Mouse (Mus musculus) myocyte (in vitro differentiated cells): ENCODE measurements around the gene Myom3. TPM values are rescaled to one million over a fixed set of nuclear protein-coding genes. Genes with fewer than 3 reads are reported as not detected.

Experiments used
- H3K27me3 ChIP-seq: one replicate; pipeline ENCODE4 v1.6.1; 2011; ENCODE audit not compliant: control insufficient read depth, insufficient read depth, insufficient read length
- H3K36me3 ChIP-seq: one replicate; pipeline ENCODE4 v1.6.1; 2011; ENCODE audit not compliant: control insufficient read depth, insufficient read depth
- H3K4me2 ChIP-seq: one replicate; pipeline ENCODE4 v1.6.1; 2011; ENCODE audit warnings: low read depth, control low read depth
- H3K4me3 ChIP-seq: one replicate; pipeline ENCODE4 v1.5.1; 2011; ENCODE audit warnings: mild to moderate bottlenecking, control low read depth, moderate library complexity
- H3K79me2 ChIP-seq: one replicate; pipeline ENCODE4 v1.6.1; 2011; ENCODE audit not compliant: control insufficient read depth, insufficient read depth
- H3ac ChIP-seq: one replicate; pipeline ENCODE4 v1.6.1; 2011; ENCODE audit not compliant: control insufficient read depth, insufficient read length
- CEBPB ChIP-seq: IDR thresholded peaks from 2 replicates; pipeline ENCODE4 v1.6.1; 2011; ENCODE audit warnings: mild to moderate bottlenecking, moderate library complexity; ENCODE audit not compliant: poor library complexity, insufficient read depth, severe bottlenecking
- E2F4 ChIP-seq: IDR thresholded peaks from one replicate; pipeline ENCODE4 v1.6.1; 2011; ENCODE audit warnings: mild to moderate bottlenecking, control low read depth, moderate library complexity; ENCODE audit not compliant: insufficient read depth
- MAX ChIP-seq: IDR thresholded peaks from one replicate; pipeline ENCODE4 v1.6.1; 2011; ENCODE audit warnings: low read depth, mild to moderate bottlenecking, control low read depth
- MYOD1 ChIP-seq, 3 experiments: IDR thresholded peaks; one replicate each; pipeline ENCODE4 v1.6.1; 2011; ENCODE audit warnings: control low read depth in 2 of 3, low read depth in 2 of 3, mild to moderate bottlenecking in 2 of 3, moderate library complexity in 1 of 3; ENCODE audit not compliant: insufficient read length in 2 of 3, control insufficient read depth in 1 of 3
- MYOG ChIP-seq, 3 experiments: IDR thresholded peaks; one replicate each; pipeline ENCODE4 v1.6.1; 2011; ENCODE audit warnings: control low read depth in 2 of 3, low read depth in 2 of 3, mild to moderate bottlenecking in 2 of 3; ENCODE audit not compliant: insufficient read length in 2 of 3, control insufficient read depth in 1 of 3, insufficient read depth in 1 of 3
- POLR2A ChIP-seq: IDR thresholded peaks from one replicate; pipeline ENCODE4 v1.6.1; 2011; ENCODE audit warnings: low read depth, mild to moderate bottlenecking, control low read depth, moderate library complexity; ENCODE audit not compliant: insufficient read length
- POLR2AphosphoS2 ChIP-seq: IDR thresholded peaks from one replicate; pipeline ENCODE4 v1.6.1; 2011; ENCODE audit warnings: low read depth, control low read depth; ENCODE audit not compliant: insufficient read length
- REST ChIP-seq: IDR thresholded peaks from one replicate; pipeline ENCODE4 v1.6.1; 2011; ENCODE audit warnings: mild to moderate bottlenecking, control low read depth, moderate library complexity; ENCODE audit not compliant: insufficient read depth, insufficient read length
- SRF ChIP-seq: IDR thresholded peaks from one replicate; pipeline ENCODE4 v1.6.1; 2011; ENCODE audit warnings: low read depth; ENCODE audit not compliant: control insufficient read depth, insufficient read length
- TCF12 ChIP-seq: IDR thresholded peaks from one replicate; pipeline ENCODE4 v1.6.1; 2011; ENCODE audit warnings: mild to moderate bottlenecking, control low read depth; ENCODE audit not compliant: poor library complexity, insufficient read depth, severe bottlenecking
- TCF3 ChIP-seq: IDR thresholded peaks from one replicate; pipeline ENCODE4 v1.6.1; 2011; ENCODE audit warnings: low read depth, control low read depth; ENCODE audit not compliant: insufficient read length
- USF1 ChIP-seq: IDR thresholded peaks from one replicate; pipeline ENCODE4 v1.6.1; 2011; ENCODE audit warnings: low read depth, mild to moderate bottlenecking, control low read depth, moderate library complexity
- polyA plus RNA-seq: library from polyadenylated mRNA; unstranded; fragments of >200 nt; fragmentation: generic; extraction: Trizol; gene quantifications from one replicate; pipeline ENCODE4 v1.2.1, GENCODE M21; 2012; ENCODE audit warnings: missing spikeins

The Myom3 gene
- polyA plus RNA-seq, 1 experiment = 97.1 TPM

DNA sequence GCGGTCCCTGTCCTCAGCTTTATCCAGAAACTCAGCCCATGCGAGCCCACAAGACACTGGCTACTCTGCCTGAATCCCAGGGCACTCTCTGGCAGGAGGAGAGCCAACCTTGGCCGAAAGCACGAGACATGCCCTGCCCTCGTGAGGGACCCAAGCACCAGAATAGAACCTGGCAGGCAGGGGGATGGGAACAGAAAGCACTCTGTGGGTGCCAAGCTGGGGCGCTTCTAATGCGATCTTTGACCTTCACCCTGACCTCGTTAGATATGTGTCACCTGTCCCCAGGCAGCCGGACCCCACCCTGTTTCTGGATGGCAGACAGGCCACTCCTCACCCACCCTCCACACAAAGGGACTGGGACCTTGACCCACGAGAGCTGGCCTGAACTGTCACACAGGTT lies 13.9 kb upstream of the Myom3 start:
- Histone ChIP-seq H3K4me2 (no peak overlapping the region), H3K36me3 (no peaks in the 10 kb centered on the region), H3K79me2 (no peaks in the 10 kb centered on the region), H3K27me3 (no peaks in the 10 kb centered on the region), H3K4me3 (no peak overlapping the region), H3ac (no peak overlapping the region)
- TF ChIP-seq TCF12 = no peak
- TF ChIP-seq MYOD1 (IDR thresholded peaks at IDR 0.05; ENCODE audit: control insufficient read depth in 1 of 3, insufficient read length in 2 of 3, low read depth in 2 of 3) = no peak
- TF ChIP-seq TCF3 = no peak
- TF ChIP-seq POLR2AphosphoS2 = no peak

DNA sequence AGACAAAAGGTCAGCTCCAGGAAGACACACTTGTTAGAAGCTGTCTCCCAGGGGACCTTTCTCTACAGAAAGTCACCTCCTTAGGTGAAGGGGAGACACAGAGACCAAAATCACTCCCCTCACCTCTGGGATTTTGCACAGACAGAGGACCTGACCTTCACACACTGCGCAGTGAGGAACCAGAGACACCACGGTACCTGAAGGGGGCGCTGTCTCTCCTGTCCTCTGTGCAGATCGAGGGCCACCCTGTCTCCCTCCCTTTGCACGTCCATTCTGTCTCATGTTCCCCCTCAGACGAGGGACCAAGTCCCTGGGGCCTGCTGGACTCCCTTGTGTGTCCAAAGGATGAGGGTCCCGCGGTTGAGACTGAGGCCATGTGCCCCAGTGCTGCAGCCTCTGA lies 8.6 kb upstream of the Myom3 start:
- Histone ChIP-seq H3K79me2 (no peaks in the 10 kb centered on the region), H3K4me2 (no peak overlapping the region), H3K27me3 (no peaks in the 10 kb centered on the region), H3K36me3 (no peaks in the 10 kb centered on the region), H3K4me3 (no peak overlapping the region), H3ac (no peak overlapping the region)
- no peak for TF ChIP-seq USF1
- TF ChIP-seq REST = no peak
- TF ChIP-seq CEBPB = no peak

DNA sequence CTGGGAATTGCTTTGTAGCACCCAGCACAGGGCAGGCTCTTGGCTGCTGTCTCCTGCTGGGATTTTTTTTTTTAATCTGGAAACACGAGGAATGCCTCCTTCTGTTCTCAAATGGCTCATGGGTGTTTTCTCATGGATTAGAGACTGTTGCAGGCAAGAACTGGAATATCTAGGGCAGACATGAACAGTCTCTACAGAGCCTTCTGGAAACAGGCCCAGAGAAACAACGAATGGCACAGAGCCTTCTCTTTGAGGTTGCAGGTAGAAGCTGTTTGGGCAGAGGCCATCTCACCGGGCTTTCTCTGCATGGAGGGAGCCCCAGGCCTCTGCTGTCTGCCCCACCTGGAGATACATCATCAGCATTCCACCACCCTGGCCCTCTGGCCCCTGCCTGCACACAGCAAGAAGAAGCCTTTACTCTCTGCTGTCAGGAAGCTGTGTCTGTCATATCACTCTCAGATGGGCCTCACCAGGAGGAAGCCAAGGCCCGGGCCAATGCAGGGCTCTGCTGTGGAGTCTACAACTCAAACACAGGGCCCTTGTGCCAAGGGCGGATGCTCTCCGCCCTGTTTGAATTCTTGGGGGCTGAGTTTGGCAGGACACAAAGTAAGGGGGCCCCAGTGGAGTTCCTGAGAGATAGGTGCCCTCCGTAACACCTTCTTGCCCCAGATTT lies 7.3 kb upstream of the Myom3 start:
- TF ChIP-seq SRF (no peak), TCF3 (no peak), MYOG (IDR thresholded peaks at IDR 0.05; ENCODE audit: control insufficient read depth in 1 of 3, insufficient read depth in 1 of 3, insufficient read length in 2 of 3, low read depth in 2 of 3) (no peak), REST (no peak), POLR2AphosphoS2 (no peak), E2F4 (no peak), TCF12 (no peak), CEBPB (no peak), MYOD1 (IDR thresholded peaks at IDR 0.05; ENCODE audit: control insufficient read depth in 1 of 3, insufficient read length in 2 of 3, low read depth in 2 of 3) (no peak)
- Histone ChIP-seq H3ac (no peak overlapping the region), H3K4me3 (no peak overlapping the region)

DNA sequence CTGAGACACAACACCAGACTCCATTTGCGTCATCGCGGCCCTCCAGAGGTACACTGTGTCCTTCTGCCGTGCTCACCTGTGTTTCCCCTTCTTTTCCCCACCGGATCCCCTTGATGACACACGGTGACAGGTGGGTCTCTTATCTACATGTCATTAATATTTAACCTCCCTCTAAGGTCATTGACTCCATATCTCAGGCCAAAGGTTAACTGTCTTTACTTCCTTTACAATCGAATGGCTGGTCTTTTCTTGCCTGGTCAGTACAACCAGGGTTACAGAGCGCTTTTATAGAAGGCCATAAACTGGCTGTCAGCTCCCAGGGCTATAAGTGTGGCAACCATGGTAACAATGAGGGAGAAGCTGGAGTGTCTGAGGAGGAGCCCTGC lies 6.7 kb upstream of the Myom3 start:
- Histone ChIP-seq H3K79me2 (no peaks in the 10 kb centered on the region), H3K27me3 (no peaks in the 10 kb centered on the region), H3K4me3 (no peak overlapping the region), H3K36me3 (no peaks in the 10 kb centered on the region), H3ac (no peak overlapping the region), H3K4me2 (no peak overlapping the region)
- TF ChIP-seq CEBPB (no peak), MYOG (IDR thresholded peaks at IDR 0.05; ENCODE audit: control insufficient read depth in 1 of 3, insufficient read depth in 1 of 3, insufficient read length in 2 of 3, low read depth in 2 of 3) (no peak), POLR2AphosphoS2 (no peak), TCF12 (no peak), POLR2A (no peak)

More for the DNA sequence above, 7.3 kb upstream of the Myom3 start:
- H3K79me2 ChIP-seq = no peaks in the 10 kb centered on the region
- H3K27me3 ChIP-seq = no peaks in the 10 kb centered on the region
- H3K4me2 ChIP-seq = no peak overlapping the region
- no peaks in the 10 kb centered on the region for H3K36me3 ChIP-seq

DNA sequence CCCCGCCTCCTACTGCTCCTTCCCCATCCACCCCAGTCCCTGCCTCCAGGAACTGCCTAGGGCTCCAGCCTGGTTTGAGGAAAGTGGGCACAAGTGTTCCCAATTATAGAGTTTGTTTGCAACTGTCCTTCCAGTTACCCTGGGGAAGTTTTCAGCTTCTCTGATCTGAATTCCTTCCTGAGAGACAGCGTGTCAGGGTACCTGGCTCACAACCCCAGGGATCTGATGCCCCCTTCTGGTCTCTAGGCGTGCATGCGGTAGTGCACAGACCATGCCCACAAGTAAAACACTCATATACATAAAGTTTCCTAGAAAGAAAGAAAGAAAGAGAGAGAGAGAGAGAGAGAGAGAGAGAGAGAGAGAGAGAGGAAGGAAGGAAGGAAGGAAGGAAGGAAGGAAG lies 1.2 kb upstream of the Myom3 start:
- TF ChIP-seq TCF12 = no peak
- TF ChIP-seq CEBPB = no peak
- no peak for TF ChIP-seq TCF3
- TF ChIP-seq SRF = no peak
- no peak for TF ChIP-seq USF1
- TF ChIP-seq POLR2A = no peak
- no peak for TF ChIP-seq REST
- TF ChIP-seq MYOD1 (IDR thresholded peaks at IDR 0.05; ENCODE audit: control insufficient read depth in 1 of 3, insufficient read length in 2 of 3, low read depth in 2 of 3) = no peak
- no peak for TF ChIP-seq MYOG (IDR thresholded peaks at IDR 0.05; ENCODE audit: control insufficient read depth in 1 of 3, insufficient read depth in 1 of 3, insufficient read length in 2 of 3, low read depth in 2 of 3)
- no peak for TF ChIP-seq MAX
- TF ChIP-seq E2F4 = no peak
- no peak for TF ChIP-seq POLR2AphosphoS2
- no peak overlapping the region for H3ac ChIP-seq

More for the DNA sequence above, 1.2 kb upstream of the Myom3 start:
- Histone ChIP-seq H3K36me3 (no peaks in the 10 kb centered on the region), H3K4me2 (no peak overlapping the region), H3K27me3 (no peaks in the 10 kb centered on the region), H3K79me2 (no peaks in the 10 kb centered on the region), H3K4me3 (no peak overlapping the region)
